Mouse (Mus musculus): ENCODE measurements around the gene Tspan32.

Gene Tspan32

DNA sequence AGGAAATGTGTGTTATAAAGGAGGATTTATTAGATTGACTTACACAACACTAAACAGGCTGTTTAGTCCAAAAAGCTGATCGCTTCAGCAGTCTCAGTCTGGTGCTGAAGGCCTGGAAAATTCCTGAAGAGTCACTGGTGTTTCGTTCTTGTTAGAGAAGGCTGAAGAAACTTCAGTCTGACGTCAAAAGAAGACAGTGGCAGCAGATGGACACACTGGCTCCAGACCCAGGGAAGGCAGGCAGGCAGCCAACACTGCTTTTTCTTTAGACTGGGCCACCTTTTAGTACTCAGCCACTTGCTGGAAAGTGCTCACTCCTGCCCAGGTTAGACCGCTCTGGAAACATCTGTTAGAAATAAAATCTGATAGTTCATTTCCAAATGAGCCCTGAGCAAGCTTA, 28.7 kb downstream of the Tspan32 start:
- no peak for DNase-seq (ENCODE audit: low read depth)

DNA sequence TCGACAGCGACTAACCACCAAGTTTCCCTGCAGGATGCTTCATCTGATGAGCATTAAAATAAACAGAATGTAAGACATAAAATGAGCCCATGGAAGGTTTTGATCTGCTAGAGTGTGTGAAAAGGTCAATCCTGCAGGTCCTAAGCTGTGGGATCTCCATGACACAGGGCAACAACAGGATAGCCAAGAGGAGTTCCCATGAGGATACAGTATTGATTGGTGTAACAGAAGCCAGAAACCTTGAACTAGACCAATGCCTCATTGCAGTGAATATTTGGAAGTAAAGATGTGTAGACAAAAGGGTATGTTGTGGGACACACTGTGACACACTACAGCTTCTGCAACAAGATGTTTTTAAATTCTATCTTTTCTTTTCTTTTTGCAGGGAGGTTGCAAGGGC, 29.3 kb downstream of the Tspan32 start:
- DNase-seq (ENCODE audit: low read depth): no peak

DNA sequence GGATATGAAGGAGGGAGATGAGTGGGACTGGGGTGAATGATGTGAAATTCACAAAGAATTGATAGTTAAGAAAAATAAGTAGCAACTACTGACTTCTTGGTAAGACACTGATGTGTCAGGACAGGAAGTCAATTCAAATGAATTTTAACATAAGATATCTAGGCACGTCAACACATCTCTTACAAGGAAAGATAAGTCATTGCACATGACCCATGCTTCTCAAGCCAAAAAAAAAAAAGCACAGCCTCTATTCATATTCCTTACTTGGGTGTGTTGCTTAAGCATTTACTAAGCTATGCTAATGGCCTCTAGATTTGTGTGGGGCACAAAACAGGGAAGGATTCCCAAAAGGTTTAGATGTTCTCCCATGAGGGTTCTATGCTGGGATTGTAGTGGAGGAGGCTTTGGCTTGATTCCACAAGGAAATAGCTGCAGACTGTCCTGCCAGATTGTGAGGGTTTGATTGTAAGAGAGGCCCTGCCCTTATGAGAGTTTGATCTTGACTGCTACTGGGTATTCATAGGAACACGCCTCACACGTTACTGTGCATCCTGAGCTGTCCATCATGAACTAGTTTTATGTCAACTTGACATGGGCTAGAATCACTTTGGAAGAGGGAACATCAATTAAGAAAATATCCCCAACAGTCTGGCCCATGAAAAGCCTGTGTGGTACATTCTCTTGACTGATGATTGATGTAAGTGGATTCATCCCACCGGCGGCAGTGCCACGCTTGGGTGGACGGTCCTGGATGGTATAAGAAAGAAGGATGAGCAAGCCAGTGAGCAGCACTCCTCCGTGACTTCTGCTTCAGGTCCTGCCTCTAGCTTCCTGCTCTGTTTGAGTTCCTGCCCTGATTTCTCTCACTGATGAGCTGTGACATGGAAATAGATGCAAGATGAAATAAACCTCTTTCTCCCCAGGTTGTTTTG, 29.9 kb downstream of the Tspan32 start:
- DNase-seq (ENCODE audit: low read depth): peak; percentile 62

DNA sequence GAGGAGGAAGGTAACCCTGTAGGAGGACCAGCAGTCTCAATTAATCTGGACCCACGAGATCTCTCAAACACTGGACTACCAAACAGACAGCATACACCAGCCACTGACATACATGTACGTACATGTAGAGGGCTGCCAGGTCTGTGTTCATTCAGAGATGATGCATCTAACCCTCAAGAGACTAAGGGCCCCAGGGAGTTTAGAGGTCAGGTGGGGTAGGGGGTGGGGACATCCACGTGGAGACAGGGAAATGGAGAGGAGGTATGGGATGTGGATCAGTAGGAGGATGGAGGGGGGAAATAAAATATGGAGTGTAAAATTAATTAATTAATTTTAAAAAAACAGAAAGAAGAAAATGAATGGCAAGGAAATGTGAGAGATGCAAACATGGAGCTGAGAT, 31.9 kb downstream of the Tspan32 start:
- no peak for DNase-seq (ENCODE audit: low read depth)

DNA sequence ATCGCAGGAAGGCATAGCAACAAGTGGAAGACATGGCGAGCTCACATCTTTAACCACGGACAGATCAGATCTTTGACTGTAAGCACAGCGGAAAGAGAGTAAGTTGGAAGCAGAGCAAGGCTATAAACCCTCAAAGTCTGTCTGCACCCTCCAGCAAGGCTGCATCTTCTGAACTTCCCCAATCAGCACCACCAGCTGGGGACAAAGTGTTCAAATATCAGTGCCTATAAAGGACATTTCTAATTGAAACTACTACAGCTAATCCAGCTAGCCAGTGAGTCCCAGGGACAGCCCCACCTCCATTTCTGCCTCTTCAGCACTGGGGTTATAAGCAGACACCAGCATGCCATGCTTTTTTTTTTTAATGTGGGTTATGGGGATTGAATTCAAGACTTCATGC, 32.5 kb downstream of the Tspan32 start:
- no peak for DNase-seq (ENCODE audit: low read depth)

DNA sequence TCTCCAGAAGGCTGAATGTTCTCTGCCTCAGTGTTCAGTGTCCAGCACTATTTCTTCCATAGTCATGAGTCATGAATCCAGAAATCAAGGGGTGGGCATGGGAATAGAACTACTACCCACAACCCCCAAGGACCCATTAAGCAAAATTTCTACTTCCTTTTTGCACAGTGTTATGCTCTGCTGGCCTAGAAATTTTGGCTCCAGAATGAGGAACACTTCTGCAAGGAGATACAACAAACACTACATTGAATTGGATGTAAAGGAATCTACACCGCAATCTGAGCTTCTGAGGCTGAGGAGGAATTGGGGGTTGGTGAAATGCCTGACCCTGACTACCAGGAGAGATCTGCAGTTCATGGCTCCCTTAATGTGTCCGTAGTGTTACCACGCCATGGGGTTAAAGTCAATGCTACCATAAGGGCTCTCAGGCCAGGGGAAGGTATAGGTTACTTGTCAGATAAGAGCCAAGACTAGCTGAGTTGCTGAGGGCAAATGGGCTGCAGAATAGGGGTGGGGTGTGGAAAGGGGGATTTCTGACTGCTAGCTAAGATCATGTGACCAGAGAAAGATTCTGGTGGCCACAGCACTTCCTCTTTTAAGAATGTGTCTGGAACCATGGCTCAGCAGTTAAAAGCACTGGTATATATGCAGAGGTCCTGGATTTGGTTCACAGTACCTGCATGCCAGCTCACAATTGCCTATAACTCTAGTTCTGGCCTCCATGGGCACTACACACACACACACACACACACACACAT, 33.5 kb downstream of the Tspan32 start:
- DNase-seq (ENCODE audit: low read depth): no peak

DNA sequence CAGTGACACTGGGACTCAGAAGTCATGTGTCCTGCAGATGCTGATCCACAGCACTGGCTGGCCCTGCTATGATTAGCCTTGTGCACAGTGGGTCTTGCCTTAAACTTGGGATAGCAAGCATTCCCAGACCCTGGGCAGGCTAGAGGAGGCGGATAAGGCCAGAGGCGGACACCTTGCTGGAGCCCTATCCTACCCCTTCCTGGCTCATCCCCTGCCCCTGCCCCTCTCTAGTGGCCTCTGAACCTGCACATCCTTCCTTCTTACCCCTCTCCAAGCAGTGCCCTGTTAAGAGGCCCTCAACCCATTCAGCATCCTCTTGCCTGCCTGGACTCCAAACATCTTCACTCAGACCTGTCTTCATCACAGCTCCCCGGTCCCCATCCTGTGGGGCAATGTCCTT, 35.7 kb downstream of the Tspan32 start:
- DNase-seq (ENCODE audit: low read depth): no peak

DNA sequence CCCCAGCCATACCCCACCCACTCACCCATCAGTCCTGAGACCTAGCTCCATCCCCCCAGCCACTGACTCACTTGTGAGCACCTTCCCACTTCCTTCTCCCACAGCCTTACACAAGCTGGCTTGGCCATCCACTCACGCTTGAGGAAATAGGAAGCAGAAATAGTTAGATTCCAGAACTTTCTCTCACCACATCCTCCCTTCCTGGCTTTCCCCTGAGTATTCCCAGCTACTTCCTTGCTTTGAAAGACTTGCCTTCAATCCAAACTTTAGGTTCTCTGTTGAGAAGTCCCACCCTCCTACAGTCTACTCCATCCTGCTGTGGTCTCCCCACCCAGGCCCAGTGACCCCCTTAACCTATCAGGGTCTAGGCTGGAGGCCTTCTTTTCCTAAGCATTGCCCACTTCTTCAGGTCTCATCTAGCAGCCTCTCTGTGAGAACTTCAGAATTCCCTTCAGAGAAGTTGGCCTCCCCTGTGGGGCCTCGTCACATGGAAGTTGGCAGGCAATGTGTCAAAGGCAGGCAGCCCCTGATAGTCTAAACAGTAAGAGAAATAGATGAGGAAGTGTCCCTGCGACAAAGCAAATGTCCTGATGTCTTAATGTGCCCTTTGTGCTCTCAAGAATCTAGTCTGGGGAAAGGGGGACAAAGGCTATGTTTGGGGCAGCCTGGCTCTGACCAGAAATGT, 36.4 kb downstream of the Tspan32 start:
- DNase-seq (ENCODE audit: low read depth): no peak

DNA sequence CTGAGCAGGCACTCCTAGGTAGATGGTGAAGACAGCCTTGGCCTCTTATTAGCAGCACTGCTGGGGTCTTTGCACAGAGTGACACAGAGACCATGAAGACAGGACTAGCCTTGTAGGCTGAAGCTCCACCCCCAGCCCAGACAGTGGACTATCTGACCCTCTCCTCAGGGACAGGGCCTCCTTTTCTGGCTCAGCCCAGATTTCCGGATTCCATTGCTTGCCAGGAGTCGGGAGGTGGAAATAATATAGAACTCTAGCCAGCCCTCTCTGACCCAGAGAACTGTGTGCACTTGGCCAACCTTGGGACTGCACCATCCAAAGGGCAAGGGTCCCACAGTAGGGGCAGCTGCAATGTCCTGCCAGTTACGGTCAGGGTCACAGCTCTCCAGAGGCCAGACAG, 37.2 kb downstream of the Tspan32 start:
- DNase-seq (ENCODE audit: low read depth): no peak

DNA sequence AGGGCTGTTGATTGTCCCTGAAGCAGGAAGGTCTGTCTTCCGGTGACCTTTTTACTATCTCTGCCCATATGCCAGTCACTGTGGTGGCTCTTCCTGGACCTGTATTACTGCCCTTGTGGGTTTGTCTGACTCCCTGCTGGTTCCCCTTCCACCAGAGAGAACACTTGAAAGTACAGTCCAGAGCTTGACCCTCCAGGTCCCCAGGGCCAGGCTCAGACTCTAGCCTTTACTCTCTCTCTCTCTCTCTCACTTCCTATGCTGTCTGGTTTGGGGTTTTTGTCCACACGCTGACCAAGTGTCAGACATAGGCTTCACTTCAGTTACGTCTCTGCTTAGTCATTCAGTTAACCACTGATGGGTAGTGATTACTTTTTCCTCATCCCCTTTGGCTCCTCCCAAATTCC, 38.1 kb downstream of the Tspan32 start:
- DNase-seq (ENCODE audit: low read depth): no peak

DNA sequence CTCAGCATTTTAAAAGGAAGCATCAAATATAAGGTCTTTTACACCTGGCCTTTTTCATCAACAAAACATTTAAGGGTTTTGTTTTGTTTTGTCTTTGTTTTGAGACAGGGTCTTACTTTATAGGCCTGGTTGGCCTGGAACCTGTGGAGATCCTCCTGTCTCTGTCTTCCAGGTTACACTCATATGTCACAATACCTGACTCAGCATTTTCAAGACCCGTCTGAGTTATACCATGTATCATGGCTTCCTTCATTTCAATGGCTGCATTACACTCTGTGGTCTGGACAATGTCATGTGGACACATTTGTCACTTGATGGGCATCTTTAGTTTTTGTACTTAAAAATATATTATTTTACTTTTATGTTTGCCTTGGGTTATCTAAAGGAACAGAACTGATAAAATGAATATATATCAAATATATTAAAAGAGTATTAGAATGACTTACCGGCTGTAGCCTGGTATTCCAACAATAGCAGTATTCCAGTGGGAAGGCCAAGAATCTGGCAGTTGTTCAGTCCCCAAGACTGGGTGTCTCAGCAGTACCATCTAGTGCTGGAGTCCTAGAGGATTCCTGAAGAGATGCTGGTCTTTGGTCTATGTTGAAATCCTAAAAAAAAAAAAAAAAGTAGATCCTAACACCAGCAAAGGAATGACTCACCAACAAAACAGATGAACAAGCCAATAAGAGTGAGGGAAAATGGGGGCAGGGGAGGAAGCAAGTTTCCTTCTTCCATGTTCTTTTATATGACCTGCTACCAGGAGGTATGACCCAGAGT, 39.4 kb downstream of the Tspan32 start:
- DNase-seq (ENCODE audit: low read depth): peak; percentile 66

DNA sequence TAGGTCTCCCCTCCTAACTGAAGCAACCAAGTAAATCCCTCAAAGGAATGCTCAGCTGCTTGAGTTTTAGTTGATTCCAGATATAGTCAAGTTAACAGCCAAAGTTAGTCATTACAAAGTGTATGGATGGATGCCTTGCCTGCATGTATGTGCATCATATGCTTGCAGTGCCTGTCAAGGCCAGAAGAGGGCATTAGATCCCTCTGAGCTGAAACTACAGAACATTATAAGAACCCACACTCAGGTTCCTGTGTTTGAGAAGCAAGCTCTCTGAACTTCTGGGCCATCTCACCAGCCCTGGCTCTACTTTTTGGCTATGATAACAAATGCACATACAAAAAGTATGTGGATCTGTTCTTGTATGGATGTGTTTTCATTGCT, 40.0 kb downstream of the Tspan32 start:
- DNase-seq (ENCODE audit: low read depth): peak; percentile 44

DNA sequence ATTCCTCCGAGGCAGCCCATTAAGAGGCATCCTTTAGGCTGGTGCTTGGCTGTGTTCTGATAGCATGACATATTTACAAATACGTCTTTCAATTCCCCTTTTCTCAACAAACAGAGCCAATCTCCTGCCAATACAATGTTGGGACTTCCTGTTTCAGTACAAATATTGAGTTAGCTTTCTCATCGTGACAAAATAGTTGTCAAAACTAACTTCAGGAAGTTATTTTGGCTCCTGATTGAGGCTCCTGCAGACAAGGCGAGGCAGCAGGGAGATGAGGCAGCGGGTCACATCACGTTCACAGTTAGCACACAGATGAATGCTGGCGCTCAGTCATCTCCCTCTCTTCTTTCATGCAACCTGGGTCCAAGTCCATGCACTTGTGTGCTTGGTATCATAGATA, 41.5 kb downstream of the Tspan32 start:
- DNase-seq (ENCODE audit: low read depth): no peak

DNA sequence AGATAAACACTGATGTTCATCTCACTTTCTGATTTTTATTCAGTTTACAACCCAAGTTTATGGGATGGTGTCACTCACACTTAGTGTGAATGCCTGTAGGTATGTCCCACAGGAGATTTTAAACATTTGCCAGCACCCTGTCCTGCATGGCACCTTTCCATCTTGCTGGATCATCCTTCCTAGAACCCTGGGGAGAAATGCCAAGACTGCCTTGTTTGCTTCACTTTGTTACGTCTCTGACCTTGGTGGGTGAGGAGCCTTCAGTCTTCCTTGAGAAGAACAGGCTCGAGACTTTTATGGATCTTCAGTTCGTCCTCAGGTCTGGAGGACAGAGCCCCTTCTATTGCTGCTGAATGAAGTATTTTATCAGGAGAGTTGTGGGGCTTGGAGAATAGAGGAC, 44.5 kb downstream of the Tspan32 start:
- DNase-seq (ENCODE audit: low read depth): no peak

DNA sequence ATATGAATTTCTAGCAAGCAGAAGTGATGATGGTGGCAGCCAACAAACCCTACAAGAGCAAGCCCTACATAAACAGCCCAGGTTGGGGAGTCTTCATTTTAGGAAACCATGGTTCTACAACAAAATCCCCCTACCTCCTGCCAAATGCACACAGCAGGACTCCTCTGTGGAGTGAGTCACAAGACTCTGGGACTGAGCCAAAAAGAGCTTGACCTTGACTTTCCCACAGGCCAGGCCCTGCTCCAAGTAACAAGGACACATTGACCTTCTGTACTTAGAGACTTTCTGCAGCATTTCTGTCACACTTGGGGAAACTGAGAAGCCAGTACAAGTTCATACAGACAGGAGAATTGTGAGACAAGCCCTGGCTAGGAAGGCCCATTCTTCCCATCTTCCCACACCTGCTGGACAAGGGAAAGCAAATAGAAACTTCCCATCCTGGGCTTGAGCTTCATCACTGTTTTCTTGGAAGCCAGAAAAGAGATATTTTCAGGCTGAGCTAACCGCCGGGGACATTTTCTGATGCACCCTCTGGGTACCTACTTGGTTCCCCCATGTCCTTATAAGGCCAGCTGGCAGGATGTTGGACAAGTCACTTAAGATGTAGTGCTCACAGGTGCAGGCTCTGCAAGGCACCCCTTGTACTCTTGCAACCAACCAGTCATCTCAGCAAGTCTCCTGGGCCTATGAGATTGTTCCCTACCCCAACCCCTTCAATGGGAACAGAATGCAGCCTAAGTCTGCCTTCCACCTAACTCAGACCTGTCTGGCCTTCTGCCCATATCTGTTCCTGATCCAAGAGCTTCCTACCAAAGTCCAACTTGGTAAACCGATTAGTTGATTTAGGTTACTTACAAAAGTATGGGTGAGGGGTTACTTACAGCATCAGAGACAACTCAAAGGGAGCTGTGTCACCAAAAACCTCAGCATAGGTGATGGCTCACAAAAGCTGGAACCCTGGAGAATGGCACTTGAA, 45.3 kb downstream of the Tspan32 start:
- peak; percentile 74 for DNase-seq (ENCODE audit: low read depth)

DNA sequence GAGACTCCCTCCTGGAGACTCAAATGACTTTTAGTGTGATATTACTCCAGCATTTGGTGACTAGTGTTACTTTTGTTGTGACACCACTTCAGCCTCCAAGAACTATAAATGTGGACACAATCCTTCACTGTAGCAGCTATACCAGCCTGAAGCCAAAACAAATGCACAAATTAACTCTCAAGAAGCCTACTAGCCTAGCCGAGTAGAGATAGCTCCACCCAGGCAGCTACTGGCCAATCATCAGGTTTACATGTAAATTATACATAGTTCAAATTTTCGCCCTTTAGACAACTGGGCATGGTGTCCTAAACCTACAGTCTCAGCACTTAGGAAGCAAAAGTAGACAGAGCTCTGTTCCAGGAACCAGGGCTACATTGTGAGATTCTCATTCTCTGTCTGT, 46.5 kb downstream of the Tspan32 start:
- no peak for DNase-seq (ENCODE audit: low read depth)

DNA sequence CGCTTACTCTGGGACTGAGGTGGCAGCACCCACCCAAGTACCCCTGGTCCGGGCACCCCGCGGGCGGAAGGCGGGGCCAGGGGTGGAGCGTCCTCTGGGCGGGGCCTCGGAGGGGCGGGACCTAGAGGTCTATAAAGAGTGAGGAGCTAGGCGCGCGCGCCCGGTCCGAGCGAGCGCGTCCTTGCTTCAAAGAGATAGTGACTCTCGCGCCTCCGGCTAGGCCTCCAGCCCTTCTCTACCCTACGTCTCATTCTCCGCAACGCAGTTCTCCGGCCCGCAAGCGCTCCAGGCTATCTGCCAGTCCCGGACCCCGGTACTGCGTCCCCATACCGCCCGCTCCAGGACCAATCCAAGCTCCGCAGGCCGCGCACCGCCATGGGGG, 47.8 kb downstream of the Tspan32 start, which contains the start of gene Cd81:
Gene Cd81, plus strand, starts transcription at position 114 of the 382 bp plus-strand sequence.
- DNase-seq (ENCODE audit: low read depth): peak; percentile 90

DNA sequence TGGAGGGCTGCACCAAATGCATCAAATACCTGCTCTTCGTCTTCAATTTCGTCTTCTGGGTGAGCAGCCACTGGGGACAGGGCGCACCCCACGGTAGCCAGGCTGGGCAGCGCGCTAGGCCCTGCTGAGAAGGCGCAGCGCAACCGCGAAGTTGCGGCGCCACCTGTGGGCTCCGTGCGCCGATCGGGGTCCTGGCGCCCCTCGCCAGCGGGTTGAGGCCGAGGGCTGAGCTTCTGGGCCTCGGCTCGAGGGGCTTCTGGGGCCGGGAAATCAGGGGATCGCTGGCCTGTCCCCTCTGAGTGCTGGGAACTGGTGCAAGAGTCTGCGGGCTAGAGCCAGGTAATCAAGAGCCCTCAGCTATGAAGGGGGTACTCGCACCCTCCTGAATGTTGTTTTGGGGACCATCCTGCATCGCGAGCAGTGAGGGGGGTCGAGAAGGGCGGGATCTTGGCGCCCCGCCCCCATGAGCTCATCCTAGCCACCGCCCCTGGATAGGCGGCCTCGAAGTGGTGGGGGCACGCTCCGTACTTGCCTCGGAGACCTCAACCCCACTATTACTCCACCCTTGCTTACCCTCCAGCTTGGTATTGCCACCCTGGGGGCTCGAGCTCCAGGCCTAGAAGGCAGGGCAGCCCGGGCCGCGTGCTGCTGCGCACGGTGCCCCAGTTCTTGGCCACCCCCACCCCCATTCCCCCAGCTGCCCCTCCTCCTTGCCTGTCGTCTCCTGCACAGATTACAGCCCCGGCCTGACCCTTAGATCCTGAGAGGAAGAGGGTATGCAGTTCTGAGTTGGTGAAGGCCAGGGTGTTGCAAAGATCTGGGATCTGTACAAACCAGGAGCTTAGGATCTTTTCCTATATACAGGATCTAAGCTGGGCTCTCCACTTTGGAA, 48.4 kb downstream of the Tspan32 start:
- peak; percentile 80 for DNase-seq (ENCODE audit: low read depth)

DNA sequence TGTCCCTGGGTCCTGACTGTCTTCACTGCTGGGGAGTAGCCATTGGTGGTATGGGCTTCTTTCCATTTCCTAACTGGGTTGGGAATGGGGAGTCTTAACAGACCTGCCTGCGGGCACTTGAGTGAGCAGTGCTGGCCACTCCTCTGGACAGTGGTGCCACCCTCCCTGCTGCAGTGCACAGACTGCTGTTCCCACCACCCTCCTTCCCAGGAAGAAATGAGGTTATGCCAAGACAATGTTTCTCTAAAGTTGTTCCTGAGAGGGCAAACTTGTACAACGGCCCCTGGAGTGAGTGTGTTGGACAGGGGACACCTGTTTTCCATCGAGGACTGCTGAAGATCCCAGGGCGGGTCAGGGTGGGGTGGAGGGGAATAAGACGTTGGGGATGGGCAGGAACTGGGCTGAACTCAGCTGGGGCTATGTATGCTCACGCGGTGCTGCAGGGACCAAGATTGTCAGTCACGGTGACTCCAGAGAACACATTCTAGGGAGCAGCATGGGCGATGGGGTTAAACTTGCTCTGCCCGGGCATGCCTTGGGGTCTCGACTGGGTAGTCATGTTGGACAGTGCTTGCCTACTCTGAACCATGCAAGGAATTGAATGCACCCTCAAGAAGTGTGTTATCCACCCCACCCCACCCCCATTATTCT, 49.2 kb downstream of the Tspan32 start:
- DNase-seq (ENCODE audit: low read depth): no peak

All from NIH3T3 (cell line).